Mouse (Mus musculus) neural tube, embryonic 13.5 days (tissue): Measurements from ENCODE around the gene Suv39h1. TPM values are rescaled to one million over a fixed set of nuclear protein-coding genes. Genes with fewer than 3 reads are reported as not detected.
A peak's percentile ranks its signal among the peaks of the same experiment; 100 is the strongest.
"Not testable (repeated sequence)": the region's sequence is repeated elsewhere in the genome, so short reads cannot be mapped to it uniquely, and the experiment has no call there.

Experiments
- ATAC-seq: fragments of 200-750 bp; cut with Nextera tagmentation; 2 replicates; pipeline ENCODE4 v1.8.0; 2017; ENCODE audit warnings: low read depth, mild to moderate bottlenecking, moderate TSS enrichment, moderate library complexity
- H3K27ac ChIP-seq: fragments of 300-500 bp; sonication (generic); replicated peaks from 2 replicates; pipeline ENCODE4 v1.5.1; 2015; ENCODE audit warnings: moderate library complexity, mild to moderate bottlenecking, inconsistent platforms
- H3K27me3 ChIP-seq: fragments of 300-500 bp; sonication (generic); 2 replicates; pipeline ENCODE4 v1.6.1; 2015; ENCODE audit warnings: mild to moderate bottlenecking, inconsistent platforms
- H3K36me3 ChIP-seq: fragments of 300-500 bp; sonication (generic); 2 replicates; pipeline ENCODE4 v1.6.1; 2015; ENCODE audit warnings: mild to moderate bottlenecking, inconsistent platforms
- H3K4me1 ChIP-seq: fragments of 300-500 bp; sonication (generic); replicated peaks from 2 replicates; pipeline ENCODE4 v1.6.1; 2015; ENCODE audit warnings: inconsistent platforms
- H3K4me2 ChIP-seq: fragments of 300-500 bp; sonication (generic); 2 replicates; pipeline ENCODE4 v1.6.1; 2015; ENCODE audit warnings: inconsistent platforms, mild to moderate bottlenecking, moderate library complexity
- H3K4me3 ChIP-seq: fragments of 300-500 bp; sonication (generic); 2 replicates; pipeline ENCODE4 v1.5.1; 2015; ENCODE audit warnings: mild to moderate bottlenecking, inconsistent platforms
- H3K9ac ChIP-seq: fragments of 300-500 bp; sonication (generic); 2 replicates; pipeline ENCODE4 v1.6.1; 2015; ENCODE audit warnings: moderate library complexity, mild to moderate bottlenecking, inconsistent platforms
- H3K9me3 ChIP-seq: fragments of 300-500 bp; sonication (generic); 2 replicates; pipeline ENCODE4 v1.6.1; 2016; ENCODE audit warnings: inconsistent platforms
- WGBS: fragments of 180-500 bp; shearing (Covaris S2); methylation state at CpG from one replicate; pipeline ENCODE4 v1.1.7; 2015; 5-methylcytosine and 5-hydroxymethylcytosine counted together
- polyA plus RNA-seq: library from polyadenylated mRNA; unstranded; fragments of >200 nt; fragmentation: Nextera tagmentation; extraction: Ambion mirVana; gene quantifications from 2 replicates; pipeline ENCODE4 v1.2.1, GENCODE M21; 2015

The Suv39h1 gene
- polyA plus RNA-seq, 1 experiment from 2014 or later, result 39.8 TPM

DNA sequence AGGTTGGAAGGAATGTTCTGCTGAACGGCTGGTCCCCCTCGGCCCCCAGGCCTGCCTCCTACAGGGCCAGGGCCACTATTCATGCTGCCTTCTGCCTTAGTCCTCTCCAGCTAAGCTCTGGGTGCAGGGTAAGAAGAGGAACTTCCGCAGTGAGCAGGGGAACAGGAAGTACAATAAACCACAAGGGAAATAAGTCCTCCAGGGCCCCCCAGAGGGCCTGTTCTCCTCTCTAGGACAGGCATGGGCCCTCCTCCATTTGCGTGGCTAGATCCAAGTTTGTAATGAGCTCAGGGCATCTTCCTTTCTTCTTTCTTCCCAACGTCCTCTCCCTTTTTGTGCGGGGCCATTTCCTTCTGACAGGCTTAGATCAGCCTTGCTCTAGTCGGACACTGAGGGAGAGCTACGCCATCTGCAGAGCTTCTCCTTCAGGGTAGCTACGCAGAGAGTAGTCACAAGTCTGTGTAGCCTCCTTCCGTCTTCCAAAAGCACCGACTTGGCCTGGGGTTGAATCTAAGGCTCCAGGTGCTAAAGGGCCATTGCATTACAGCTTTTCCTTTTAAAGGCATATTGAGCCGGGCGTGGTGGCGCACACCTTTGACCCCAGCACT, 15.9 kb upstream of the Suv39h1 start, which contains the start of gene Was:
Was (minus strand) TSS at position 153 of the 608 bp plus-strand sequence.
- Histone ChIP-seq H3K27me3 (no peaks in the 10 kb centered on the region), H3K9ac (no peak within 1 kb of the TSS), H3K4me3 (no peak within 1 kb of the TSS), H3K36me3 (no peaks in the 10 kb centered on the region), H3K9me3 (no peaks in the 10 kb centered on the region), H3K4me1 (no peaks in the 10 kb centered on the region), H3K4me2 (no peak within 1 kb of the TSS), H3K27ac (no peak within 1 kb of the TSS)
- ATAC-seq, result no peak
- 86% methylated on average over 14 of the region's 14 CpGs for WGBS

DNA sequence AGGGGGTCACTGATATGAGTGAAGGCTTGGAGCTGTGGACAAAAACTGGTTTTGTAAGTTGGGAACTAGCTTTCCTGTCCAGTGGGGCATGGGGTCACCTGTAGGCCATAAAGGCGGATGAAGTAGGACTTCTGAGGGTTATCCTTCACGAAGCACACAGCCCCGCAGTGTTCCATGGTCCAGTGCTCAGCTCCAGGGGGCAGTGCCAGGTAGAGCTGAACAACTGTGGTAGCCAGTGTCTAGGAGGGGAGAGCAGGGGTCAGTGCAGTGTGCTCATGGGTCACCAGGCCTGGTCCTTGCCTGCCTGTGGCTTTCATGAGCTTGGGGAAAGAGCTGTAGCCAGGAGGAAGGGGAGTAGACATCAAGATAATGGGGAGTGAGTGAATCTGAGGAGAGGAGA, 15.2 kb upstream of the Suv39h1 start:
- no peak for ATAC-seq
- no peaks in the 10 kb centered on the region for H3K9me3 ChIP-seq
- H3K4me3 ChIP-seq, result no peak overlapping the region
- no peak overlapping the region for H3K4me2 ChIP-seq
- WGBS, result 85% methylated on average over 3 of the region's 3 CpGs
- no peaks in the 10 kb centered on the region for H3K4me1 ChIP-seq
- no peaks in the 10 kb centered on the region for H3K27me3 ChIP-seq
- no peak overlapping the region for H3K27ac ChIP-seq
- H3K36me3 ChIP-seq, result no peaks in the 10 kb centered on the region
- H3K9ac ChIP-seq, result no peak overlapping the region

DNA sequence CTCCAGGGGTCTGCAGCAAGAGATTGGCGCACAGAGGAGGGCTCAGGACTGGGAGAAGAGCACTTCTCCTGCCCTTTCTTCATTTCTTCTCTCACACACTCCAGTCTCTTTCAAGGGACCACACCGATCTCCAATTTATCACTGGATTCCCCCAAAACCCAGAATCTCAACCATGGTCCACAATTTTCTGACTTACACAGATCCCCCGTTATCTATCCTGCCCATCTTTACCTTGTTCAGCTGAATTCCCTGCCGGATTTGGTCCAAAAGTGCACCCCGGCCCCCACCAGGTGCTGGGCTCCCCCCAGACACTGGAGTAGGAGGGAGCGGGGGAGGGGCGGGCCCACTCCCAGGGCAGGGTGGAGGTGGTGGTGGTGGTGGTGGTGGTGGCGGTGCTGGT, 11.1 kb upstream of the Suv39h1 start:
- Histone ChIP-seq H3K9me3 (no peaks in the 10 kb centered on the region), H3K4me3 (no peak overlapping the region), H3K4me1 (no peaks in the 10 kb centered on the region), H3K9ac (no peak overlapping the region), H3K36me3 (no peaks in the 10 kb centered on the region), H3K4me2 (no peak overlapping the region), H3K27ac (no peak overlapping the region), H3K27me3 (no peaks in the 10 kb centered on the region)
- ATAC-seq, result no peak
- WGBS, result 85% methylated on average over 7 of the region's 8 CpGs

DNA sequence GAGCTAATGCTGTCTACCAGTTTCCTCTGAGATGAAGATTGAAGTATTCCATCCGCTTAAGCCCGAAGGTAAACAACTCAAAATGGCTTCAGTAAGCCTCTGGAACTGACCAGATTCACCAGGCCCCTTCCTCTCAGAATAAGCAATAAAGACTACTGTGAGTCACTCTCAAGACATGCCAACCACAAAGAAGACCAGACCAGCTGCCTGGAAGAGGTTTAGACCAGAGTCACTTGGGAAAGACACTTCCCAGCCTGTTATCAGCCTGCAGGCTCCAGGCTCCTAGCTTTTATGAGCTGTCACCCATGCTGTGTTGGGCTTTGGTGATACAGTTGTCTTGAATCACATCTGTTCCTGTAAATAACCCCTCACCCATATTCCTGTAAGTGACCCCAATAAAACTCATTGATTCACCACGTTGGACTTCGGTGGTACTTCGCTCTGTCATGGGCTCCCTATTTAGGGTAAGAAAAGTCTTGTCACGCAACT, 10.3 kb upstream of the Suv39h1 start:
- Histone ChIP-seq H3K4me3 (no peak overlapping the region), H3K4me1 (no peaks in the 10 kb centered on the region), H3K4me2 (no peak overlapping the region), H3K9ac (no peak overlapping the region), H3K27me3 (no peaks in the 10 kb centered on the region), H3K36me3 (no peaks in the 10 kb centered on the region), H3K27ac (no peak overlapping the region), H3K9me3 (no peaks in the 10 kb centered on the region)
- no peak for ATAC-seq
- 85% methylated on average over 6 of the region's 6 CpGs for WGBS

DNA sequence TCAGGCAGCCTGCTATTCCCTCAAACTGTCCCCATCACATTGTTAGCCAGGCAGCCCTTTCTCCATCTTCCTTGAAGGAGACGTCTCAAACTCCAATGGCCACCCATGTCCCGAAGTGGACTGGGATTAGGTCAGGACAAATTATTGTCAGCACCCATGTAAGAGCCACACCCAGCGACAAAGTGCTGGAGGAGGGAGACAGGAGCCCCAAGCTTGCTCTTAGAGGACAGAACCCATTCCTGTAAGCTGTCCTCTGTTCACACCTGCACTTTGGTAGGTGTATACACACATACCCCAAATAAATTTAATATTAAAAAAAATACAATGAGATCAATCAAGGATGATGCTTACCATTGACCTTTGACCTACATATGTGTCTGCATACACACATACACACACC, 544 bp upstream of the Suv39h1 start:
- WGBS, result 28% methylated on average over 3 of the region's 3 CpGs
- Histone ChIP-seq H3K4me3 (peak overlapping the region; percentile 56), H3K9ac (peak overlapping the region; percentile 69), H3K36me3 (peaks cover 9% of the 10 kb centered on the region; the same call in 1 of the 2 replicates), H3K27ac (peak overlapping the region; percentile 84), H3K27me3 (no peaks in the 10 kb centered on the region), H3K4me1 (peaks cover 13% of the 10 kb centered on the region; the same call in 1 of the 2 replicates), H3K9me3 (no peaks in the 10 kb centered on the region), H3K4me2 (peak overlapping the region; percentile 59)
- ATAC-seq, result no peak; the same call in 1 of the 2 replicates

DNA sequence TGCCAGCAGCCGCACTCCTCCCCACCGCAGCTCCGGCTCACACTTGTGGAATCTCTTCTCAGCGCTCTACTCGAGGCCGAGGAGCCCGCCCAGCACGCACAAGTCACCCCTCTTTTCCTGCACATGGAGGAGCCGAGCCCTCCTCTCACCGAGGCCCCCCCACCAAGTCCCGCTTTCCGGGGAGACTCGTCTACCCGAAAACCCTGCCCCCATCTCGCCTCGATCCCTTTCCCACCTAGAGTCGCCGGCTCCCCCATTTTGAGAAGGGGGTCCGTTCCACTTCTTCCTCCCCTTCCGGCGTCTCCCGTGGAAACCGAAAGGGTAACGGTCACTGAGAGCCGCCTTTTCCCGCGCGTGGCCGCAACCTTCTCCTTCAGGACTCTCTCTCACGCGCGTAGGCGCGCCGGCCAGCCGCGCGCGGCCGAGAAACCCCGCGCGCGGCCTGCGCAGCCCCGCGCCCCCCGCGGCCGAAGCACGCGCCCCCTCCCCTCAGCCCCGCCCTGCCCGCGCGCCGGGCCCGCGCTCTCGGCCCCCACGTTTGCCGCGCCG, 605 bp downstream of the Suv39h1 start:
- peak overlapping the region; percentile 87 for H3K27ac ChIP-seq
- H3K27me3 ChIP-seq, result no peaks in the 10 kb centered on the region
- H3K4me2 ChIP-seq, result peak overlapping the region; percentile 59
- no peaks in the 10 kb centered on the region for H3K9me3 ChIP-seq
- H3K4me1 ChIP-seq, result peaks cover 13% of the 10 kb centered on the region; the same call in 1 of the 2 replicates
- peak overlapping the region; percentile 72 for H3K9ac ChIP-seq
- peak; percentile 16; the same call in 1 of the 2 replicates for ATAC-seq
- 22% methylated on average over 42 of the region's 64 CpGs for WGBS
- peaks cover 14% of the 10 kb centered on the region; the same call in 1 of the 2 replicates for H3K36me3 ChIP-seq
- H3K4me3 ChIP-seq, result peak overlapping the region; percentile 56

DNA sequence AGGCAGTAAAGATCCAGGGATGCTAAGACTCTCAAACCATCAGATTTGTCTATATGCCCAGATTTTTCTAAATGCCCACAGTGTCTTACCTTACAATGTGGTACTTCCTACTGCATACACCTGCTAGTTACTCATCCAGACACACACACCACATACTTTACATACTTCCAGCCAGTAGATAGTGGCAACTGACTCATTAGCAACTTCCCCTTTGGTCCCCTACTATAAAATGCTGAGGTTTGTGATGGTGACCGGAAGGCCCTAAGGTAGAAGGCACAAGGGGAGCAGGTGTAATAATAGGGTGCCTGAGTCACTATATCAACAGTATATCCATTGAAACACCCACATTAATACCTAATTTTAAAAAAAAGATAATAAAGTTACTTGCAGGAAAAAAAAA, 5.4 kb downstream of the Suv39h1 start:
- Histone ChIP-seq H3K27ac (no peak overlapping the region), H3K9me3 (no peaks in the 10 kb centered on the region), H3K9ac (no peak overlapping the region), H3K27me3 (no peaks in the 10 kb centered on the region), H3K4me2 (no peak overlapping the region), H3K4me3 (no peak overlapping the region), H3K4me1 (peaks cover 13% of the 10 kb centered on the region; the same call in 1 of the 2 replicates), H3K36me3 (peaks cover 35% of the 10 kb centered on the region)
- WGBS, result 93% methylated on average over 1 of the region's 1 CpGs
- no peak for ATAC-seq

DNA sequence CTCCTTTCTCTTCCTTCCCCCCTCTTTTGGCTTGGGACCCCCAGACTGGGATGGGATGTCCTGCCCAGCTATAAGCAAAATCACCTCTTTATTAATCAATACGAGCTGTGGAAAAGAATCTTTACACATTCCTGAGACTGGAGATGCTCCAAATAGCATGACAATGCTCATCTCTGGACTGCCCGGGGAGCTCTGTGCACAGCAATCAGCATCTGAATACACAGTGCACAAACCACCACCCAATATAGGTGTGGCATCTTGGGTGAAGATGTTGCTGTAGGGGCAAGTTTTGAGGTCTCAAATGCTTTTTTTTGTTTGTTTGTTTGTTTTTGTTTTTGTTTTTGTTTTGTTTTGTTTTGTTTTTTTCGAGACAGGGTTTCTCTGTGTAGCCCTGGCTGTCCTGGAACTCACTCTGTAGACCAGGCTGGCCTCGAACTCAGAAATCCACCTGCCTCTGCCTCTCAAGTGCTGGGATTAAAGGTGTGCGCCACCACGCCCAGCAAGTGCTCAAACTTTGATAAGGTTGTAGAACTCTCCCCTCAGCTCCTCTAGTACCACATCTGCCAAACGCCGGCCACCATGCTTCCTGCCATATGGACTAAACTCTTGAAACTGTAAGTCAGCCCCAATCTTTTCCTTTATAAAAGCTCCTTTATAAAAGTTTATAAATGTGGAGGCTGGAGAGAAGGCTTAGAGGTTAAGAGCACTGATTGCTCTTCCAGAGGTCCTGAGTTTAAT, 23.3 kb downstream of the Suv39h1 start:
- H3K9me3 ChIP-seq, result not testable (repeated sequence)

DNA sequence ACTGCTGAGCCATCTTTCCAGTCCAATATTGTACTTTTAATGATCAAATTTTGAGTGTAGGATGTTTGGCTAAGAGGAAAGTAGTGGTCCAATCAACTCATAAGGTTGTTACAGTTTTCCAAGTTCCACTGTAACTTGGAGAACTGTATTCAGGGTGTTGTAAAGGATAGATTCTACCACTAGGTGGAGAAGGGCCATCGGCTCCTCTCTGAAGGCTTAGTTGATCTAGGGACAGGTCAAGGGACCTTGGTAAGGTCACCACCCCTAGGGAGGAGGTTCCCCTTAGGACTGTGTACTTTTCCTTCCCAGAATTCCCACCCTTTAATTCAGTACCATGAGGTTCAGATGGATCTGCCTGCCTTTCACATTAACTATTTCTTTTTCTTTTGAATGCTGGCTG, 41.6 kb downstream of the Suv39h1 start:
- 38% methylated on average over 1 of the region's 1 CpGs for WGBS
- Histone ChIP-seq H3K27me3 (no peaks in the 10 kb centered on the region), H3K9me3 (no peaks in the 10 kb centered on the region), H3K9ac (no peak overlapping the region), H3K4me3 (no peak overlapping the region), H3K4me1 (no peaks in the 10 kb centered on the region), H3K27ac (no peak overlapping the region), H3K4me2 (no peak overlapping the region), H3K36me3 (no peaks in the 10 kb centered on the region)
- ATAC-seq, result no peak

More for the DNA sequence above, 23.3 kb downstream of the Suv39h1 start:
- H3K36me3 ChIP-seq, H3K9ac ChIP-seq, H3K4me2 ChIP-seq, ATAC-seq, H3K4me3 ChIP-seq, H3K4me1 ChIP-seq, H3K27ac ChIP-seq, H3K27me3 ChIP-seq: not testable (repeated sequence)
- WGBS, result 82% methylated on average over 8 of the region's 8 CpGs

DNA sequence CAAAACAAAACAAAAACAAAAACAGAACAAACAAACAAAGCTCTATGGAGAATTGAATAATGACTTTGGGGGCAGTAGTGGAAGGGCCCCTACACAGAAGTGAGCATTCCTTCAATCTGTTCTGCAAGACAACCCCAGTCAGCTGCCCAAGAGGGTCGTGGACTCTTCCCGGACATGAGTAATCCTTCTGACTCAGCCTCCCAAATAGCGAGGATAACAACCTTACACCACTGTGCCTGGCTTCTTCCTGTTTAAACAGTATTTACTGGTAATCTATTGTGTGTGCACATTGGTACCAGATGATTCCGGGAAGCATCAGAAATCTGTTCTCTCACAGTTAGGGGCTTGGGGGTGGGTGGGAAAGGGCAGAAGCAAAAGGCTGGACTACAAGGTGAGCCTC, 47.7 kb downstream of the Suv39h1 start:
- Histone ChIP-seq H3K27ac (no peak overlapping the region), H3K36me3 (no peaks in the 10 kb centered on the region), H3K4me1 (no peaks in the 10 kb centered on the region), H3K27me3 (no peaks in the 10 kb centered on the region), H3K4me3 (no peak overlapping the region), H3K4me2 (no peak overlapping the region), H3K9me3 (no peaks in the 10 kb centered on the region), H3K9ac (no peak overlapping the region)
- ATAC-seq, result no peak
- WGBS, result 73% methylated on average over 4 of the region's 4 CpGs

DNA sequence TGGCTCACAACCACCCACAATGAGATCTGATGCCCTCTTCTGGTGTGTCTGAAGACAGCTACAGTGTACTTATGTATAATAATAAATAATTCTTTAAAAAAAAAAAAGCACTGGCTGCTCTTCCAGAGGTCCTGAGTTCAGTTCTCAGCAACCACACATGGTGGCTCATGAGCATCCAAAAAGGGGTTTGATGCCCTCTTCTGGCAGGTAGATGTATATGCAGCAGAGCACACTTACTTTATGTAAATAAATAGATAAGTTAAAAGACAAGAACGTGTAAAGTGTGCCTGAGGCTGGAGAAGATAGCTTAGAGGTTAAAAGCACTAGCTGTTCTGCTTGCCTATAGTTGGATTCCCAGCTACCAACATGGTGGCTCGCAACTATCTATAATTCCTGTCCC, 49.8 kb downstream of the Suv39h1 start:
- no peak overlapping the region for H3K27ac ChIP-seq
- H3K9ac ChIP-seq, result no peak overlapping the region
- no peaks in the 10 kb centered on the region for H3K9me3 ChIP-seq
- no peaks in the 10 kb centered on the region for H3K36me3 ChIP-seq
- H3K27me3 ChIP-seq, result no peaks in the 10 kb centered on the region
- H3K4me2 ChIP-seq, result no peak overlapping the region
- no peak for ATAC-seq
- 72% methylated on average over 2 of the region's 2 CpGs for WGBS
- no peak overlapping the region for H3K4me3 ChIP-seq
- H3K4me1 ChIP-seq, result no peaks in the 10 kb centered on the region

DNA sequence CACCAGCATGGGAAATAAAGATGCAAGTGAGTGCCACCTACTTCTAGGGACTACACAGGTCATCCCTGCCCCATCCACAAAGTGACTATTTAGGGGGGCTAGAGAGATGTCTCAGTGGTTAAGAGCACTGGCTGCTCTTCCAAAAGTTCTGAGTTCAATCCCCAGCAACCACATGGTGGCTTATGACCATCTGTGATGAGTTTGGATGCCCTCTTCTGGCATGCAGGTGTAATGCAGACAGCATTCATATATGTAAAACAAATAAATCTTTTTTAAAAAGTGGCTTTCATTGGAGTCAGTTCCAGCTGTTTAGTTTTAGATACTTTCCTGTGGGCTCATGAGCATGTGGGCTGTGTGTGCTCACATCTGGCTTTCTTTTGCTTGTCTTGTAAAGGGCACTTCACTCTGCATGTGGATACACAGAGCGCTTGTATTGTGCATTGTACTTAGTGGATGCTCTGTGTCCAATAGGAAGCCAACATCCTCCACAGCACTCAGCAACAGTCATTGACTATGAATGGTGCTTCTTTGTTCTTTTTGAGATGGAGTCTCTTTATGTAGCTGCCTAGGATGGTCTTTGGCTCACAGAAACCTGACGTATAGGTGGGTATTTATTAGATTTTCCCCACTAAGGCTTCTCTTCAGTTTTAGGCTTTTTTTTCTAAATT, 54.3 kb downstream of the Suv39h1 start:
- Histone ChIP-seq H3K36me3 (no peaks in the 10 kb centered on the region), H3K27ac (no peak overlapping the region), H3K9me3 (no peaks in the 10 kb centered on the region), H3K9ac (no peak overlapping the region), H3K27me3 (no peaks in the 10 kb centered on the region), H3K4me1 (no peaks in the 10 kb centered on the region), H3K4me3 (no peak overlapping the region), H3K4me2 (no peak overlapping the region)
- 67% methylated on average over 2 of the region's 2 CpGs for WGBS
- ATAC-seq, result no peak
